Mouse (Mus musculus) adrenal gland, adult 10 weeks (tissue): ENCODE measurements around the gene Lpar2. TPM values are rescaled to one million over a fixed set of nuclear protein-coding genes. Genes with fewer than 3 reads are reported as not detected.

Experiments used
- polyA plus RNA-seq: library from polyadenylated mRNA; stranded (reverse); fragments of 350-450 nt; fragmentation: Illumina TruSeq; extraction: RNeasy Lipid Tissue Mini Kit (QIAGEN cat#74804); gene quantifications from one replicate; pipeline ENCODE4 v1.2.3, GENCODE M21; 2014; ENCODE audit warnings: low read depth, low replicate concordance

Gene Lpar2
- polyA plus RNA-seq, result 1.9 TPM

GRCm38 (mm10) chr8:69822386-69823191 lies at the start of gene Lpar2:
Lpar2 (plus strand) TSS chr8:69822429.

GRCm38 (mm10) chr8:69774503-69775148 lies 47.6 kb upstream of the Lpar2 start, which contains the start of gene Gm20422:
Gm20422 (minus strand) TSS chr8:69774886.

GRCm38 (mm10) chr8:69790773-69791367 lies 31.4 kb upstream of the Lpar2 start, which contains the start of the genes Atp13a1 and Zfp866:
Atp13a1 (plus strand) TSS chr8:69791163.
Zfp866 (minus strand) TSS chr8:69791178.

GRCm38 (mm10) chr8:69808094-69808863 lies 13.9 kb upstream of the Lpar2 start, which contains the start of gene Gmip:
Gmip (plus strand) TSS chr8:69808679.

GRCm38 (mm10) chr8:69832298-69832853 lies 10.1 kb downstream of the Lpar2 start, which contains the start of gene Pbx4:
Pbx4 (plus strand) TSS chr8:69832491.

Other genes with a start within 250 kb of the Lpar2 start
- 54.2 TPM for gene Zfp868, start 196.9 kb upstream of the Lpar2 start, polyA plus RNA-seq
- 5.3 TPM for gene Zfp964, start 167.9 kb upstream of the Lpar2 start, polyA plus RNA-seq
- 60.5 TPM for gene Zfp869, start 111.7 kb upstream of the Lpar2 start, polyA plus RNA-seq
- 11.1 TPM for gene Zfp963, start 72.5 kb upstream of the Lpar2 start, polyA plus RNA-seq
- gene Gm20422, start 47.5 kb upstream of the Lpar2 start, polyA plus RNA-seq, result not detected
- 1.8 TPM for gene Atp13a1, start 31.3 kb upstream of the Lpar2 start, polyA plus RNA-seq
- 44.5 TPM for gene Zfp866, start 31.3 kb upstream of the Lpar2 start, polyA plus RNA-seq
- gene Gmip, start 13.8 kb upstream of the Lpar2 start, polyA plus RNA-seq, result 2.1 TPM
- gene Pbx4, start 10.1 kb downstream of the Lpar2 start, polyA plus RNA-seq, result not detected
- not detected for gene Cilp2, start 65.3 kb downstream of the Lpar2 start, polyA plus RNA-seq
- not detected for gene Tssk6, start 79.8 kb downstream of the Lpar2 start, polyA plus RNA-seq
- gene Ndufa13, start 80.1 kb downstream of the Lpar2 start, polyA plus RNA-seq, result not detected
- not detected for gene Yjefn3, start 80.3 kb downstream of the Lpar2 start, polyA plus RNA-seq
- gene Gatad2a, start 174.0 kb downstream of the Lpar2 start, polyA plus RNA-seq, result 12.7 TPM
- 10.1 TPM for gene Mau2, start 220.3 kb downstream of the Lpar2 start, polyA plus RNA-seq
- gene Sugp1, start 220.4 kb downstream of the Lpar2 start, polyA plus RNA-seq, result 6.7 TPM